Mouse (Mus musculus) adrenal gland, adult 2 months (tissue): Measurements from ENCODE around the gene Dao. TPM values are rescaled to one million over a fixed set of nuclear protein-coding genes. Genes with fewer than 3 reads are reported as not detected.

ENCODE experiments used
- DNase-seq: peaks from one replicate; pipeline ENCODE4 v3.0.0; 2021
- long read RNA-seq: library from polyadenylated mRNA; stranded (forward); transcript quantifications from one replicate; pipeline ENCODE4 v2.0.0, GENCODE M21; 2021
- polyA plus RNA-seq: library from polyadenylated mRNA; depleted of rRNA; stranded (reverse); fragments of >200 nt; gene quantifications from 2 replicates; pipeline ENCODE4 v1.2.3, GENCODE M21; 2012; rRNA removed
- total RNA-seq, 2 experiments: library from RNA; stranded (reverse); gene quantifications; 2 replicates each; pipeline ENCODE4 v1.2.3; 2021

Gene Dao
- total RNA-seq, result not detected
- not detected in 2 replicates for polyA plus RNA-seq
- long read RNA-seq, result 0 reads

DNA sequence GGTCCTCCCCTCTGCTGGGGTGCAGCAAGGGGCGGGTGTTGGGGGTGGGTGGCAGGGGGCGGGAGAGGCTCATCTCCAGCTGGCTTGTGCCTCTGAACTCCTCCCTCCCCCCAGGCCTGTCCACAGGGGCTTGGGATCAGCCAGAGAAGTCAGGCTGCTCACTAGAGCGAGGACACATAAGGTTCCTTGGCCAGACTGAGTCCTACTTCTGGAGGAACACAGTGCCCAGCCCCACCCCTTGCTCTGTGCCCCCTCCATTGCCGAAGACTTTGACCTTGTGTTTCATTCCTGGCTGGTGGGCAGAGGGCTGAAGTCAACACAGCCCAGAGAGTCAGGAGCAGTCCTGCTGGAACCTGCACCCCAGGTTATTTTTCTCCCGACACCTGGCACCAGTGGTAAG, at the start of gene Dao:
TSS of gene Dao (plus strand) at position 162 of the 400 bp plus-strand sequence.
- DNase-seq, result no peak

DNA sequence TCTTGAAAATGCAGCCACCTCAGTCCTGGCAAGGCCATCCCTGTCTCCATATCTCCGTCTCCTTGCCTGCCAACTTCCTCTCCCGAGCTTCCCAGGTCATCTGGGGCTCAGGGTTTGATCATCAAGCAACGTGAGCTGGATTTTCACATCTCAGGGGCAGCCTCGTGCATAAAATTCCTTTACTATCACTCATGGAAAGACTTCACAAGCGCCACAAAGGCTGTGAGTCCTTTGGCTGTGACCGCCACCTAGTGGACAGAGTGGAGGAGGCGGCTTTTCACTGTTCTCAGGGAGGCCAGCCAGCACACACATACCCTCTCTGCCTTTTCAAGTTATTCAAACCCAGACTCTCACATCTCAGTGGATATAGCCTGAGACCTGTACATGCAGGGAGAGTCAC, 49.1 kb upstream of the Dao start:
- DNase-seq, result peak; percentile 90

DNA sequence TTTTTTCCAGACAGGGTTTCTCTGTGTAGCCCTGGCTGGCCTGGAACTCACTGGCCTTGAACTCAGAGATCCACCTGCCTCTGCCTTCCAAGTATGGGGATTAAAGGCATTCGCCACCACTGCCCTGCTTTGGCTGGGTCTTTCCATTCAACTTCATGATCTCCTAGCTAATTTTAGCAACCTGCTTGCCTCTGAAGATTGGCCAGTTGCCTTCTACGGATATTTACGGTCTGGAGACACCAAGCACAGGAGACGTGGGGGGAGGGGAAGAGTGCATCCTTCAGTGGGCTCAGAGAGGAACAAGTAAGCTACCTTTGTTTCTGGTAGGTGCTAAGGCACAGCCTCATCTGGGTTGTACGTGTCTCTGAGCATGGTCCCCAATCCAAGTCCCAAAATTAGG, 48.2 kb upstream of the Dao start:
- DNase-seq, result no peak

DNA sequence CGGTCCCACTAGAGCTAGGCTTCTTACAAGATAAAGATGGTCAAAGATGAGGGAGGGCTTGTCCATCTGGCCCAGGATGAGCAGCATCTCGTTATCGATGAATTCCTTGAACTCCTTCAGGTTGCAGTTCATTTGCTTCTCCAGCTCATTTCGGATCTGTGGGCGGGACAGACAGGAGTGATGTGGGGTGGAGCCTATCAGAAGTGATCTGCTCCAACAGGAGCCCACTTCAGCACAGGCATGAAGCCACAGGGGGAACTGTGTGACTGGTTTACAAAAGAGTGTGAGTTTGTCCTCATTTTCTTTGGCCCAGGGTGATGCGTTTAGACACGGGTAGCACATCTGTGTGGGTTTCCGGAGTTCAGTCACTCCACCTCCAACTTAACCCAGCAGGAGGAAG, 47.8 kb upstream of the Dao start:
- DNase-seq, result no peak

DNA sequence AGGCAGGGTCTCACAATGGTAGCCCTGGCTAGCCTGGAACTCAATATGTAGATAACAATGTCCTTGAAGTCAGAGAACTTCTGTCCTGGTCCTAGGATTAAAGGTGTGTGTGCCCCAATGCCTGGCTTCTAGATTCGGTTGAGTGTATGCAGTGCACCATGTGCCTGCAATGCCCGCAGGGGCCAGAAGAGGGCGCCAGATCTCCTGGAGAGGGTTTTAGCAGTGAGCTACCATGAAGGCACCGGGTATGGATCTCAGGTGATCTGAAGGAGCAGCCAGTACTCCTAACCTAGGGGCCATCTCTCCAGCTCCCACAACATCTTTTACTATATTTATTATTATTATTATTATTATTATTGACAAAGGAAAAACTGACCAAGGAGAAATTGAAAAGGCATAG, 47.0 kb upstream of the Dao start:
- peak; percentile 84 for DNase-seq

DNA sequence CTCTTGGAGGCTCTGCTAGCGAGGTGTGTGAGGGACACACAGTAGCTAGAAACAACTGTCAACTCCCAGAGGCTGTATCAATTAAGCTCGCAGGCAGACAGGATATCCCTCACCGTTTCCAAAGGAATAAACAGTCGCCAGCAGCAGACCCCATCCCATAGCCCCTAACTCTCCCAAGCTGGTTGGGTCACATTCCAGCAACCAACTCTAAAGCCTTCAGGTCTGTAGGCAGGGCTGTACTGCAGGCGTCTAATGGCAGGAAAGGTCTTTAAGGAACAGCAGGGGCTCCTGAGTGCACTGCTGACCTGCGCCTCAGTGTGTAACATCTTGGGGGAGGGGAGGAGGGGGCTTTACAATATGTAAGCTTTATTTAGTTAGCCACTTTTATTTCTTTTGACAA, 44.5 kb upstream of the Dao start:
- DNase-seq, result no peak

DNA sequence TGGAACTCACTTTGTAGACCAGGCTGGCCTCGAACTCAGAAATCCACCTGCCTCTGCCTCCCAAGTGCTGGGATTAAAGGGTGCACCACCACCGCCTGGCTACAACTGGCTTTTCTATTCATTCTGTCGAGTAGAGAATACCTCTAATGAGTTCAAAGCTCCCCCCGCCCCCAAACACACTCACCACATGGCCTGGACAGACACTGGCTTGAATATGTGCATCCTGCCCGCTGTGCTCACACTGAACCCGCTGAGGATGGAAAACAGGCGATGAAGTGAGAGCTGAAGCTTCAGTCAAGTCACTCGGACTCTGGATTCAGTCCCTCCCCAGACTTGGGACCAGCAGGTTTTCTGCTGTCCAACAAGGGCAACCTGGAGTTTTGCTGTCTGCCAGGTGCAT, 43.1 kb upstream of the Dao start:
- DNase-seq, result no peak

DNA sequence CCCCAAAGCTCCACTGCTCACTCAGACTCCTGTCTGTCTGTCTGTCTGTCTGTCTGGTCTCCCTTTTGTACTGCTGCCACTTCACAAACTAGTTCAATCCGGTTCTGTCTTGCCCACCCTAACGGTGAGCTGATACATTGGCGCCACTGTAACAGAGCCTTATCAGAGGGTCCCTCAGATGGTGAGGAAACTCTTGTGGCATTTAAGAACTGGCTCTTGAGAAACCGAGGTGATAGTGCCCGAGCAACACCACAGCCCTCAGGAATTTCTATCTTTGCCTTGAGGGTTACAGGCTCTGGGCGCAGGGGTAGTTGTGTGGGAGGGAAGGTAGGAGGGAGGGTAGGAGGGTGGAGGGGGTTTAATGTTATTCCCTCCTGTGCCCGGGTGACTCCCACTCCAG, 41.7 kb upstream of the Dao start:
- no peak for DNase-seq

DNA sequence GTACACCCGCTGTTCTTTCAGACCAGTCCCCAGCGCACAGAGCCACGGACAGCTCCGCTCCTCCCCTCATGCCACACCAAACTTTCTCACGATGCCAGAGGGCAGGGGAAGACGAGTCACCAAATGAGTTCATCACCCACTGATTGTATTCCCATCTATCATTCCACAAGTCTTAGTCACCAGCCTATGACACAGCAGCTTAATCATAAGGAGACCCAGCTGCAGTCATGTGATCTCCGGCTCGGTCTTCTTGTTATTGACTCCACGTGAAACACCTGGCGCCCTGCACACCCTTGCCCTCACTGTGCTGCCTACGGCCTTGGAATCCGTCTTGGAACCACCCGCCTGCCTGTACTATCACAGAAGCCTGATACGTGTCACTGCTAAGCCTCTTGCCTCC, 38.5 kb upstream of the Dao start:
- peak; percentile 61 for DNase-seq

DNA sequence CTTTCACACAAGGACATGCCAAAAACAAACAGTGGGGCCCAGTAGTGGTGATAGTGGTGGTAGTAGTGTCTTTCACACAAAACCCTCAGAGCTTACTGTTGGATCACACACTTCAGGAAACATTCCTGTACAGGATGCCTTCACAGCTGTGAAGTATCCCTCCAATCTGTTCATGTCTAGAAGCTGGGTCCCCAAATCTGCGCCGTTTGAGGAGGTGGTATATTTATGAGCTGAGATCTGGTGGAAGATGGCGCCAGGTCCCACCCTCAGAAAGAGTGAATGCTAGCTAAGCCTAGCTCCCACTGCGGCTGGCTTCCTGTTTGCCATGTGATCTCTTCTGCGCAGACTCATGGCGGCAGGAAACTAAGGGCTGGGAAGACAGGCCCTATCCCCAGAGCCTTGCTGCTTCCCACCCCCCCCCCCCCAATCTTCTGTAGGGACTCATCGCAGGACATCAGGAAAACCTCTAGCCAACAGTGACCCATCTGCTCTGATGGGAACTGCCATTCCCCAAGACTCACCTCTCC, 37.8 kb upstream of the Dao start:
- DNase-seq, result no peak

DNA sequence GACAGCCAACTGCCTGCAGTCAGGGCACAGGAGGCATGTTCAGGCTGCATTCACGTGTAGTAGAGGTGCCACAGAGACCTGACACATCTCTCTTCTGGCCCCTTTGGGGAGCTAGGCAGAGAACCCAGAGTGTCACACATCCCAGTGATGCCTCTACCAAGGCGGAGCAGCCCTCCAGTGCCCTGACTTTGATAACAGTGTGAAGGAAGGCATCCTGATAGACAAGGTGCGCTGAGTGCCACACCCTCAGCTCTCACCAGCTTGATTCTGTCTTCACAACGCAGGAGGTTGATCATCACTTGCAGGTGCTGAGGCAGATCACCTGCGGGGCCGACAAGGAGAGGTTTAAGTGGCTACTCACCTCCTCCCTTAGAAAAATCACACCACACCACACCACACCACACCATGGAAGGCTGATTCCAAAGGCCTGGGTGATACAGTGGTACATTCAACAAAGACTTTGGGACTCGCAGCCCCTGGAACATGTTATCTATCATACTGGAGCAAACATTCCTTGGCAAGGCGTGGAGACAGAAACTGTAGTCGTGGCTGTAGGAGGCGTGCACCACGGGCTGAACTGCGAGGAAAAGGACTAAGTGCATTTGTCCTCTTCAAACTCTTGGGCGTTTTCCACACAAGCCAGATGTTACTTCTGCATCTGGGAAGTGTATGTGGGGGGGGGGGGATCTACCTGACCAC, 36.9 kb upstream of the Dao start:
- DNase-seq, result no peak

DNA sequence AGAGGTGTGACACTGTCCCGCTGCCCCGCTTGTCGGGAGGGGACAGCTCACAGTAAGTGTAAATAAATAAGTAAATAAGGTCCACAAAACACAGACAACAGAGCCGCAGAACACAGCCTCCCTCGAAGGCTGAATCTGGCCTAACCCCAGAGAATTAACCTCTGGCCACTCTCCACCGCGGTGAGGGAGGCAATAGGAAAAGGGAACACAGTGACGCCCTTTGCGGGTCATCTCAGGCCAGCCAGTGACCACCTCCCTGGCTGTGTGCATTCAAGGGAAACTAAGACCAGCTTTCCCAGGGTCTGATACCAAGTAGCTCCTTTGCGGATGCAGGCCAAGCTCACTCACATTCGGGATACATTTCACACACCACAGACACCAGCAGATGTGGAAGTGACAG, 35.1 kb upstream of the Dao start:
- no peak for DNase-seq

DNA sequence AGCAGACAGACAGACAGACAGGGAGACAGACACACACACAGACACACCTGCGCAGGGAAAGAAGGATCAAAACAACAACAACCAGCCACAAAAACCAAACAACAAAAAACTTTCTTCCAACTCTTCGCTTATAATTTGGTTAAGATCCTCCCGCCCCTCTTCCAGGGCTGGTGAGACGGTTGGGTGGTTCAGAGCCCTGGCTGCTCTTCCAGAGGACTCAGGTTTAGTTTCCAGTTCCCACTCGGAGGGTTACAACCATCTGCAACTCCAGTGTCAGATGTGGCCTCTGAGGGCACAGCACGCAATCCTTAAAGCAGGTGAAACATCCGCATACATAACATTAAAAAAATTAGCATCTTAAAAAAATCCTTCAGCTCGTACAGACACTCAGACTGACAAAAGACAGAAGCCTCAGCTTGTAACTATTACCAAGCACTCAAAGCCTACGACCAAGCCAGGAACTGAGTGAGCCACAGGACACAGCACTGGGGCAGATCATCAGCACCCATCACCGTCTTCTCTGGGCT, 32.0 kb upstream of the Dao start:
- DNase-seq, result no peak

DNA sequence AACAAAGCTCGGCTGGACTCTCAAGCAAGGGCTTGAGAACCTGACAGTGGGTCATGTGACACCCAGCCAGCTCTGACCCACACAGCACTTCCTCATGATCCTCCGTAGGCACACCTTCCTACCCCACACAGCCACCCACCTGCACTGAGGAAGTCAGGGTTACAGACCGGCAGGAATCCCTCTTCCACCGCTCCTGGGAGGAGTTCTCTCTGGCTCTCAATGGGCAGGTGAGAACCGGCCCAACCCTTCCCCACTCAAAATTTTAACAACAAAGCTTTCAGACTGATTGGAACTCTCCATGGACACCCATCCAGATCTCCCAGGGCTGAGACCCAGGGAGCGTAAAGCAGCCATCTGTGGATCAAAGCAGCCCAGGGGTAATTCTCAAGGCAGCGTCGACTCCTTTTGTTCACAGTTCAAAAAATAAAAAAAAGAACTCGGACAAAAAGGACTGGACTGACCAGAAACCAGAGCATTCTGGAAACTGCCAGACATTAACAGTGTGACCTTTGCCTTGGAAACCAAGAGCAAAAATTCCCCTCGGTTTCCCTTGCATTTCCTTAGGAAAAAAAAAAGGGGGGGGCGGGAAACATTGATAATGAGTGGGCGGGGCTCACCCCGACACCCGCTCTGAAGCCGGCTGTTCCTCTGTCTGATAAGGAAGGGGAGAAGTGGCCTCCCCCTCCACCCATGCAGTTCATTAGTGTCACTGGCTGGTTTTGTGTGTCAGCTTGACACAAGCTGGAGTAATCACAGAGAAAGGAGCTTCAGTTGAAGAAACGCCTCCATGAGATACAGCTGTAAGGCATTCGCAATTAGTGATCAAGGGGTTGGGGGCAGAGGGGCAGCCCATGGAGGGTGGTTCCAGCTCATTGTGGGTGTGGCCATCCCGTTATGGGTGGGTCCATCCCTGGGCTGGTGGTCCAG, 30.7 kb upstream of the Dao start:
- DNase-seq, result no peak

DNA sequence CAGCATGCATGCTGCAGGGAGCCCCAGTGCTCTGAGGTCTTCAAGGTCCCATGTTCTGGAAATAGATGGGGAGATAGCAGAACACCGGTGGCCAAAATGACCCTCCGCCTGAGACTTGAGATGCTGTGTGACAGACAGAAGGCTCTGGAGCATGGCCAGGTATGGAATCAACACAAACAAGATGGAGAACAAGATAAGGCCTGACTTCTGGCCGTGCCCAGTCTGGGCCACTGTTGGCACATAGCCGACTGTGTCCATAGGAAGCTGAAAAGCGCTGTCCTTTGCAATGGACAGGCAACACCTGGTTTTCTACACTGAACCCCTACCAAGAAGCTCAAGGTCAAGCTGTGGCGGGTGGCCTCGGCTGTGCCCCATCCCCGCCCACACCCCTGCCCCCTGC, 29.7 kb upstream of the Dao start:
- DNase-seq, result no peak

DNA sequence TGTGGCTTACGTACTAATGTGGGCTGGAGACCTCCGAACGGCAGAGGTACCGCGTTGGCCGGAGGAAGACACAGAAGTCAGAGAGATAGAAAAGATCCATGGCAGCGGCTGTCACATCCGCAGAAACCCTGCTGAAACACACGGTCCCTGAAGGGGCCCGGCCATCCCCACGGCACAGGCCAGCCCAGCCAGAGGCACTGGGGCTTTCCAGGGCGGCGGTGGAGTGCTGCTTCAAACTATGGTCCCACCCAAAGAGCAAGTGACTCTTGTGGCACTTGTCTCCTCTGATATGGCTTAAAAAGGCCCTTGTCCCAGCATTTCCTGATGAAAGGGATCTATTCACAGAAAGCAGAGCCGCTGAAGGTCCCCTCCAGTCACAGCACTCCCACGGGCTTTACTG, 28.9 kb upstream of the Dao start:
- no peak for DNase-seq

DNA sequence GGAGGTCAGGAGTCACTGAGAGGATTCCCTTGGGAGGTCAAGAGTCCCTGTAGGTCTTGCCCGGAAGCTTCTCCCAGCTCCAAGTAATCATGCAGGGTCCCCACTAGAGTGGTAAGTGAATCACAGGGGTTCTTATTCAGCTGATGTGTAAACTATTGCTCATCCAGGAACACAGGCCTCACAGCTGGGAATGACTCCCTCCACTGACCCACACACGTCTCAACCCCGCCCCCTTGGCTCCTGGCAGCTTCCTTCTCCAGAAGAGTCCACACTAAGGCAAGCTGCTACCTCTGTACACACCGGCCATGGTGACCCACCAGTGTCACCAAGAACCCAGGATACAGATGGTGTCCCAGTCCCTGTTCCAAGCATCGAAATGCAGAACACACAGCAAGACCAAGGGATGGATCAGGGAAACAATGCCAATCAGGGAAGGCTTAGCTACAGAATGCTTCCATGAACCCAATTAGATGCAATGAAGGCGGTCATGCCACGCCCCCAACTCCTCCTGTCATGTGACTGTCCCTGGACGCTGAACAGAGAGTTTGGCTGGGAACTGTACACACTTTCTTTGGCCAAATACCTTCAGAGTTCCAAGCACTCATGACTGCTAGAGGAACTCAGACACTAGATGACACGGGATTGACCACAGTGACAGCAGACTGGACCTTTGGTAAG, 27.8 kb upstream of the Dao start:
- DNase-seq, result peak; percentile 86

DNA sequence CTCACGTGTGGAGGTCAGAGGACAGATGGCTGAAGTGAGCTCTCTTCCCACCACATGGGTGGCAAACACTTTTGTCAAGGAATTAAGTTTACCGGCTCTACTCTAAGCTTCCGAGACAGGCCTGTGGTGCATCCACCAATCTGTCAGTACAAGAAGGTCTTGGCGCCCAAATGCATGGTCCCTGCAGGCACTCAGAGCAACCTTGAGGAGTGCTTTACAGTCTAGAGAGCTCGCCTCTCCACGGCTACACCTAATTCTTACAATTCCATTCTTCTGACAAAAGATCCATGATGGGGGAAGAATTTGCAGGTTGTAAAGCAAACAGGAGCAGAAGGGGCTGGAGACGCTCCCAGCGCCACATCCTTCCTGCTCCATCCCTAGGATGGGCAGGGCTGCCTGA, 26.9 kb upstream of the Dao start:
- no peak for DNase-seq

DNA sequence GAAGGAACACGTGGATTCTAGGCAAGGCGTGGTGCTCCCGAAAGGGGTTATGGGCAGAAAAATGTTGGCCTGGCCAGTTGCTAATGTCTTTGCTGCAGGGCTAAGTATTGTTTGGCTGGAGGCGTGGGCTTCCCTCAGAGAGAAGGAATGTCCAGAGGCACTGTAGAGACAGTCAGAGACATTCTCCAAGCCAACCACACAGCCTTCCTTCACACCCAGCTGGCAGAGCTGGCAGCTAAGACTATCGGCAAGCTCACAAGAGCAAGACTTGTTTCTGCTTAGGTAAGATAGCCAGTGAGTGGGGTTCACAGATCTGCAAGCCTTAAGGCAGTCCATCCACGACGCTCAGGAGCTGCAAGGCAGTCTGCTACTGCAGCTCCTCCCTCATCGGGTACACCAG, 26.2 kb upstream of the Dao start:
- DNase-seq, result no peak

DNA sequence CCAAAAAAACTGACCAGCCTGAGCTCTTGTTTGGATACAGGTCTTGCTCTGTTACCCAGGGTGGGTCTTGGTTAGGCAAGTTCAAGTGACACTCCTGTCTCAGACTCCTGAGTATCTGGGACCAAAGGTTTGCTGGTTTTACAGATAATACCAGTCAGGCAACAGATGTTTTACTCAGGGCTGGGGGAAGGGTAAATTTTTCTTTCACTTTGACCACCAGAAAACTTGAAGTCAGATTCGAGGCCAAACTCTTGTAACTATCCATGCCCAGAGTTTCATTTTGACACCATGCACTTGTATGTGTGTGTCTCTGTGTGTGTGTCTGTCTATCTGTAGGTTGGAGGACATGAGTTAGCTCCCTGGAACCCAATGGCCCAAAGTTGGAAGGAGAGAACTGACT, 23.0 kb upstream of the Dao start:
- no peak for DNase-seq

DNA sequence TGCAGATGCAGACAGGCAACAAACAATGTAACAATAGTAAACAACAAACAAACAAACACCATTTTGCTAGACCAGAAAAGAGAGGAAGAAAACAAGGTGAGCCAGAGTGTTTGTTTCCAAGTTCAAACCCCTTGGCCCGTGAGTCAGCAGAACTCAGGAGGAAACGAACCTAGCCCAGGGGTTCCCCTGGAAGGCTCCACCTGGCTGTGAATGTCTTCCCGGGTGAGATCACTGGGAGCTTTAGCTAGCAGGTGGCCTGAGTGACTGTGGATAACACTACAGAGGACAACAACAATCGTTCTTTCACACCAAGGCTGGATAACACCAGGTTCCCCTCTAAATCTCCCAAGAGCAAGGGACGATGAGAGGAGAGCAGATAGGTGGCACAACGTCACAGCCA, 22.3 kb upstream of the Dao start:
- DNase-seq, result no peak

DNA sequence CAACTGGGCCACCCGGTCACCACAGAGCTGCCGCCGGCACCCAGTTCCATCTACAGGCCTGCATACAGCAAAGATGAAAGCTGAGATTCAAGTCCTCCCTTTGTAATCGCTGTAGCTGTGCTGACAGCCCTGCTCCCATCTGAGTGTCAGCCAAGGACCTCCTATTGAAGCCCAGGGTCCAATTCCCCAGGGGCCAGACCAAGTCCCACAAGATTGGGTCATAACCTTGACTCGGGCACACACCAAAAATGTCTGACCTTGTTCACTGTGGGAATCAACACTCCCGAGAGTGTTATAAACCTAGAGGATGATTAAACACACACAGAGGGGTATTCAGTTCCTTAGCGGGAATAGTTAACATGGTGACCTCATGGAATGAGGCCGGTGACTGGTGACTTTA, 21.7 kb upstream of the Dao start:
- DNase-seq, result no peak

DNA sequence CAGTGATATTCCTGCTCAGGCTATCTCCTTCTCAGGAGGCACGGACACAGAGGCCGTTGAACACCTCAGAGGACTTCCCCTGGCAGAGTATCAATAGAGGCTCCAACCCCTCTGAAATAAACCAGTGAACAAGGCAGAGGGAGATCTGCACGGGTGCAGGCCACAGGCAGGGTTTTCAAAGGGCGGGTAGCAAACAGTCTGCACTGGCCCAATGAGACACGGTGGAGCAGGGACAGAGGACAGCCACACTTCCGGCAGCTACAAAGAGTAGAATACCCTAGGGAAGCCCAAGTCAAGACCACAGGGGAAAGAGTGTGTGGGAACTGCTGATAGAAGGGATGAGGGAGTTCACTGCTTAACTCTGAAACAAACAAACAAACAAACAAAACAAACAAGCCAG, 20.0 kb upstream of the Dao start:
- DNase-seq, result no peak
